Mouse (Mus musculus) layer of hippocampus, adult 9-10 months (tissue): Measurements from ENCODE around the gene Ndufs4.
A peak's percentile ranks its signal among the peaks of the same experiment; 100 is the strongest.

Experiments
- DNase-seq: peaks from one replicate; pipeline ENCODE4 v3.0.0; 2022; ENCODE audit warnings: low spot score

Gene Ndufs4

GRCm38 (mm10) chr13:114388211-114388965 lies at the start of gene Ndufs4:
Ndufs4 (minus strand) TSS chr13:114388258.
- no peak for DNase-seq

GRCm38 (mm10) chr13:114432491-114432890 lies 44.4 kb upstream of the Ndufs4 start:
- DNase-seq, result no peak

- no peak for DNase-seq
Measured at GRCm38 (mm10) chr13:114425230-114425629, 37.2 kb upstream of the Ndufs4 start.

GRCm38 (mm10) chr13:114420235-114420634 lies 32.2 kb upstream of the Ndufs4 start:
- no peak for DNase-seq

- no peak for DNase-seq
Measured at GRCm38 (mm10) chr13:114419364-114419763, 31.3 kb upstream of the Ndufs4 start.

- no peak for DNase-seq
Measured at GRCm38 (mm10) chr13:114412326-114412725, 24.3 kb upstream of the Ndufs4 start.

GRCm38 (mm10) chr13:114406866-114407265 lies 18.8 kb upstream of the Ndufs4 start:
- no peak for DNase-seq

GRCm38 (mm10) chr13:114406424-114406823 lies 18.4 kb upstream of the Ndufs4 start:
- DNase-seq, result no peak

- DNase-seq, result no peak
Measured at GRCm38 (mm10) chr13:114405100-114405715, 17.1 kb upstream of the Ndufs4 start.

GRCm38 (mm10) chr13:114398906-114399305 lies 10.8 kb upstream of the Ndufs4 start:
- DNase-seq, result no peak

GRCm38 (mm10) chr13:114397281-114397680 lies 9.2 kb upstream of the Ndufs4 start:
- no peak for DNase-seq

- no peak for DNase-seq
Measured at GRCm38 (mm10) chr13:114396863-114397262, 8.8 kb upstream of the Ndufs4 start.

GRCm38 (mm10) chr13:114394784-114395183 lies 6.7 kb upstream of the Ndufs4 start:
- no peak for DNase-seq

- DNase-seq, result no peak
Measured at GRCm38 (mm10) chr13:114392501-114392900, 4.4 kb upstream of the Ndufs4 start.

GRCm38 (mm10) chr13:114387521-114388171 lies 412 bp downstream of the Ndufs4 start:
- DNase-seq, result peak; percentile 88

- DNase-seq, result no peak
Measured at GRCm38 (mm10) chr13:114387074-114387487, 977 bp downstream of the Ndufs4 start.

- DNase-seq, result no peak
Measured at GRCm38 (mm10) chr13:114376511-114376910, 11.5 kb downstream of the Ndufs4 start.

GRCm38 (mm10) chr13:114362086-114362485 lies 26.0 kb downstream of the Ndufs4 start:
- no peak for DNase-seq

GRCm38 (mm10) chr13:114351321-114351946 lies 36.6 kb downstream of the Ndufs4 start:
- no peak for DNase-seq

- DNase-seq, result no peak
Measured at GRCm38 (mm10) chr13:114344979-114345712, 42.9 kb downstream of the Ndufs4 start.

- no peak for DNase-seq
Measured at GRCm38 (mm10) chr13:114344220-114344973, 43.7 kb downstream of the Ndufs4 start.
